Mouse (Mus musculus): Measurements from ENCODE around the gene Prkn.

- TF ChIP-seq CTCF (IDR thresholded peaks at IDR 0.05; ENCODE audit: extremely low read depth, insufficient read depth, low read length): no peak
- TF ChIP-seq POLR2A (IDR thresholded peaks at IDR 0.05; ENCODE audit: extremely low read depth, insufficient read depth, low read length): no peak
These were observed 777.4 kb downstream of the Prkn start for GRCm38 (mm10) chr17:11617552-11617951.
